8 mouse cellular contexts compared by ENCODE assay signal in the genomic region with DNA sequence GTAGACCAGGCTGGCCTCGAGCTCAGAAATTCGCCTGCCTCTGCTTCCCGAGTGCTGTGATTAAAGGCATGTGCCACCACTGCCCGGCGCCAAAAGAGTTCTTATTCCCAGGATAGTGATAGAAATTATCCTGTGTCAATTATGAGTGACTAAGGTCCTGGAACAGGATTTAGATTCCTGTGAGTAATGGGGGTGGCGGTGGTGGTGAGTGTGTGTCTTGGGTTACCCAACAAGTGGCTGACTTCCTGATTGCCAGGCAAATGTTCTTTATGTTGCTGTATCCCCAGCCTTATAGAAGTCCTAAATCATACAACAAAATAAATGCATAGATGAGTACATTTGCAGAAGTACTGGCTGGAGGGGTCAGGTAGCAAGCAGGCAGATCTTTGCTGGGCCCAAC. TPM values are rescaled to one million over a fixed set of nuclear protein-coding genes. Genes with fewer than 3 reads are reported as not detected.
DNase-seq lines count a peak whose midpoint lies in the region; ATAC-seq and TF ChIP-seq lines count a peak whose summit lies in the region.

No protein-coding gene starts in this region.

- no peak for TF ChIP-seq POLR2A in embryonic fibroblast, embryonic 13.5 days (IDR thresholded peaks at IDR 0.05; ENCODE audit: low read depth, low read length)

- WGBS in lung, embryonic 15.5 days: 89% methylated on average over 6 of the region's 6 CpGs
- WGBS in limb, embryonic 12.5 days: 96% methylated on average over 6 of the region's 6 CpGs
- 88% methylated on average over 6 of the region's 6 CpGs for WGBS in neural tube, embryonic 15.5 days

- peaks cover 19% of the 10 kb centered on the region for H3K4me1 ChIP-seq in lung, embryonic 15.5 days
- H3K4me1 ChIP-seq in embryonic fibroblast, embryonic 13.5 days (ENCODE audit: control insufficient read depth, insufficient read depth, low read length): peaks cover 2% of the 10 kb centered on the region; the same call in 1 of the 2 replicates
- peaks cover 18% of the 10 kb centered on the region for H3K4me1 ChIP-seq in limb, embryonic 12.5 days (replicated peaks)
- H3K4me1 ChIP-seq in neural tube, embryonic 15.5 days: peaks cover 25% of the 10 kb centered on the region

- no peak for DNase-seq in lung, adult 18-20 months
- DNase-seq in left cerebral cortex, adult 18-20 months (ENCODE audit: low spot score in 2 of 2): no peak
- no peak for DNase-seq in urinary bladder, postnatal 4 days (ENCODE audit: low spot score in 2 of 2)

- no peak overlapping the region for H3K27ac ChIP-seq in lung, embryonic 15.5 days
- no peak overlapping the region for H3K27ac ChIP-seq in embryonic fibroblast, embryonic 13.5 days (ENCODE audit: insufficient read depth, low read length)
- no peak overlapping the region for H3K27ac ChIP-seq in limb, embryonic 12.5 days
- H3K27ac ChIP-seq in neural tube, embryonic 15.5 days (replicated peaks): no peak overlapping the region

- peak overlapping the region; percentile 76 for H3K4me3 ChIP-seq in lung, embryonic 15.5 days
- H3K4me3 ChIP-seq in embryonic fibroblast, embryonic 13.5 days (ENCODE audit: insufficient read depth, low read length): peak overlapping the region; percentile 96
- H3K4me3 ChIP-seq in limb, embryonic 12.5 days (replicated peaks): peak overlapping the region; percentile 97
- H3K4me3 ChIP-seq in neural tube, embryonic 15.5 days (replicated peaks): peak overlapping the region; percentile 85

- H3K9ac ChIP-seq in lung, embryonic 15.5 days: no peak overlapping the region
- no peak overlapping the region for H3K9ac ChIP-seq in limb, embryonic 12.5 days (replicated peaks)
- no peak overlapping the region for H3K9ac ChIP-seq in neural tube, embryonic 15.5 days (replicated peaks)

- no peaks in the 10 kb centered on the region for H3K9me3 ChIP-seq in lung, embryonic 15.5 days
- H3K9me3 ChIP-seq in limb, embryonic 12.5 days: no peaks in the 10 kb centered on the region
- no peaks in the 10 kb centered on the region for H3K9me3 ChIP-seq in neural tube, embryonic 15.5 days (replicated peaks)

- no peak for ATAC-seq in lung, embryonic 15.5 days (ENCODE audit: borderline replicate concordance, extremely low read depth, low FRiP score, low TSS enrichment)
- ATAC-seq in limb, embryonic 12.5 days (ENCODE audit: insufficient number of reproducible peaks, insufficient read depth, low FRiP score, low TSS enrichment, low read depth): no peak
- ATAC-seq in neural tube, embryonic 15.5 days (ENCODE audit: low FRiP score): no peak
- no peak for ATAC-seq in frontal cortex, adult (ENCODE audit: low TSS enrichment)

- TF ChIP-seq CTCF in embryonic fibroblast, embryonic 13.5 days (IDR thresholded peaks at IDR 0.05; ENCODE audit: borderline replicate concordance, insufficient read depth, low read length): no peak

- no peaks in the 10 kb centered on the region for H3K27me3 ChIP-seq in lung, embryonic 15.5 days
- H3K27me3 ChIP-seq in limb, embryonic 12.5 days: no peaks in the 10 kb centered on the region
- no peaks in the 10 kb centered on the region for H3K27me3 ChIP-seq in neural tube, embryonic 15.5 days (replicated peaks)

- peak overlapping the region; percentile 76 for H3K4me2 ChIP-seq in lung, embryonic 15.5 days
- H3K4me2 ChIP-seq in limb, embryonic 12.5 days: peak overlapping the region; percentile 80
- peak overlapping the region; percentile 91 for H3K4me2 ChIP-seq in neural tube, embryonic 15.5 days

- no peaks in the 10 kb centered on the region for H3K36me3 ChIP-seq in lung, embryonic 15.5 days
- H3K36me3 ChIP-seq in limb, embryonic 12.5 days: peaks cover 4% of the 10 kb centered on the region; the same call in 1 of the 2 replicates
- H3K36me3 ChIP-seq in neural tube, embryonic 15.5 days: no peaks in the 10 kb centered on the region

RNA-seq across cellular contexts. Expression of a gene that starts 1.6 kb away (rescaled TPM):
- polyA plus RNA-seq in lung, embryonic 15.5 days (2015; fragmentation: Nextera tagmentation; extraction: Ambion mirVana): 31.8 and 33.1 TPM in 2 replicates
- polyA plus RNA-seq in embryonic fibroblast, embryonic 13.5 days (2011; ENCODE audit: insufficient read length, low read depth, missing spikeins): 38.8 and 41.2 TPM in 2 replicates
- 37.7 and 42.0 TPM in 2 replicates for polyA plus RNA-seq in limb, embryonic 12.5 days (2016; fragmentation: Nextera tagmentation; extraction: Ambion mirVana)
- polyA plus RNA-seq in neural tube, embryonic 15.5 days (2015; fragmentation: Nextera tagmentation; extraction: Ambion mirVana): 31.9 and 32.1 TPM in 2 replicates
- total RNA-seq in left cerebral cortex, adult 18-20 months (2021): 10 to 100 TPM; 32.9 to 38.7 TPM

RNA-seq across cellular contexts. Expression of a gene that starts 50.1 kb away (rescaled TPM):
- 80.1 and 81.8 TPM in 2 replicates for polyA plus RNA-seq in lung, embryonic 15.5 days (2015; fragmentation: Nextera tagmentation; extraction: Ambion mirVana)
- 15.0 and 19.3 TPM in 2 replicates for polyA plus RNA-seq in embryonic fibroblast, embryonic 13.5 days (2011; ENCODE audit: insufficient read length, low read depth, missing spikeins)
- 104 and 110 TPM in 2 replicates for polyA plus RNA-seq in limb, embryonic 12.5 days (2016; fragmentation: Nextera tagmentation; extraction: Ambion mirVana)
- 13.2 and 26.7 TPM in 2 replicates for polyA plus RNA-seq in neural tube, embryonic 15.5 days (2015; fragmentation: Nextera tagmentation; extraction: Ambion mirVana)
- total RNA-seq in left cerebral cortex, adult 18-20 months (2021): under 1 TPM; 0.37 to 0.63 TPM
